Mouse (Mus musculus) heart, adult 2 months (tissue): Measurements from ENCODE around the gene Prr15l.

ENCODE experiments used
- CTCF ChIP-seq: fragments of 200-600 bp; IDR thresholded peaks from 2 replicates; pipeline ENCODE4 v1.8.1; 2022; ENCODE audit warnings: antibody characterized with exemption, mild to moderate bottlenecking, moderate library complexity
- EP300 ChIP-seq: fragments of 200-500 bp; IDR thresholded peaks from 2 replicates; pipeline ENCODE4 v1.6.1; 2011; ENCODE audit warnings: low read depth, low read length, control low read depth; ENCODE audit not compliant: insufficient read depth
- POLR2A ChIP-seq: fragments of 200-500 bp; IDR thresholded peaks from 2 replicates; pipeline ENCODE4 v1.6.1; 2011; ENCODE audit warnings: mild to moderate bottlenecking, low read depth, low read length, control low read depth; ENCODE audit not compliant: insufficient read depth

- TF ChIP-seq POLR2A: no peak
- no peak for TF ChIP-seq EP300
- TF ChIP-seq CTCF: no peak
Observed at GRCm38 (mm10) chr11:96947849-96948248, 19.9 kb downstream of the Prr15l start.
